Mouse (Mus musculus) testis, adult 2 months (tissue): ENCODE results near the gene Nudt13. TPM values are rescaled to one million over a fixed set of nuclear protein-coding genes. Genes with fewer than 3 reads are reported as not detected.

Experiments
- H3K27ac ChIP-seq: fragments of 200-500 bp; 2 replicates; pipeline ENCODE4 v1.5.1; 2012; ENCODE audit warnings: low read depth, low read length; ENCODE audit not compliant: control insufficient read depth, insufficient read depth
- H3K27me3 ChIP-seq: fragments of 200-500 bp; 2 replicates; pipeline ENCODE4 v1.6.1; 2012; ENCODE audit warnings: mild to moderate bottlenecking, low read length, moderate library complexity; ENCODE audit not compliant: control insufficient read depth, insufficient read depth
- H3K36me3 ChIP-seq: fragments of 200-500 bp; 2 replicates; pipeline ENCODE4 v1.6.1; 2012; ENCODE audit warnings: mild to moderate bottlenecking, low read length; ENCODE audit not compliant: control insufficient read depth, insufficient read depth
- H3K4me1 ChIP-seq: fragments of 200-500 bp; 2 replicates; pipeline ENCODE4 v1.6.1; 2012; ENCODE audit warnings: low read length; ENCODE audit not compliant: control insufficient read depth, insufficient read depth
- H3K4me3 ChIP-seq: fragments of 200-500 bp; 2 replicates; pipeline ENCODE4 v1.5.1; 2012; ENCODE audit warnings: low read depth, mild to moderate bottlenecking, low read length, moderate library complexity, mixed read lengths; ENCODE audit not compliant: control insufficient read depth
- CTCF ChIP-seq: fragments of 200-500 bp; IDR thresholded peaks from 2 replicates; pipeline ENCODE4 v1.5.1; 2012; ENCODE audit warnings: low read depth, mild to moderate bottlenecking, inconsistent platforms, low read length, moderate library complexity; ENCODE audit not compliant: control insufficient read depth, insufficient read depth, insufficient replicate concordance
- POLR2A ChIP-seq: fragments of 200-500 bp; IDR thresholded peaks from 2 replicates; pipeline ENCODE4 v1.6.1; 2012; ENCODE audit warnings: low read depth, mild to moderate bottlenecking, inconsistent platforms, low read length, moderate library complexity; ENCODE audit not compliant: control insufficient read depth
- polyA plus RNA-seq: library from polyadenylated mRNA; depleted of rRNA; stranded (reverse); fragments of >200 nt; gene quantifications from 2 replicates; pipeline ENCODE4 v1.2.3, GENCODE M21; 2012; rRNA removed

Gene Nudt13
- polyA plus RNA-seq, 1 experiment: 4.0 TPM

GRCm38 (mm10) chr14:20340149-20340548, 45.7 kb downstream of the Nudt13 start:
- H3K36me3 ChIP-seq: peaks cover 3% of the 10 kb centered on the region
- H3K27ac ChIP-seq: no peak overlapping the region
- H3K27me3 ChIP-seq: no peaks in the 10 kb centered on the region
- H3K4me3 ChIP-seq: no peak overlapping the region
- TF ChIP-seq CTCF (no peak; the same call in 1 of the 2 replicates), POLR2A (no peak)
- no peaks in the 10 kb centered on the region for H3K4me1 ChIP-seq

- H3K27ac ChIP-seq: no peak overlapping the region
- H3K4me3 ChIP-seq: no peak overlapping the region
- peaks cover 3% of the 10 kb centered on the region for H3K36me3 ChIP-seq
- H3K4me1 ChIP-seq: no peaks in the 10 kb centered on the region; the same call in 1 of the 2 replicates
- H3K27me3 ChIP-seq: no peaks in the 10 kb centered on the region
- TF ChIP-seq POLR2A (no peak), CTCF (no peak)
These were observed 46.4 kb downstream of the Nudt13 start for GRCm38 (mm10) chr14:20340866-20341265.

- Histone ChIP-seq H3K4me3 (peak overlapping the region; percentile 59), H3K36me3 (peaks cover 2% of the 10 kb centered on the region)
- no peak for TF ChIP-seq POLR2A
- no peak for TF ChIP-seq CTCF
These were observed 51.4 kb downstream of the Nudt13 start for GRCm38 (mm10) chr14:20345885-20346284.

GRCm38 (mm10) chr14:20347441-20347990, 53.0 kb downstream of the Nudt13 start:
- TF ChIP-seq CTCF (no peak), POLR2A (no peak)
- Histone ChIP-seq H3K36me3 (peaks cover 2% of the 10 kb centered on the region; the same call in 1 of the 2 replicates), H3K4me3 (peak overlapping the region; percentile 100), H3K4me1 (no peaks in the 10 kb centered on the region; the same call in 1 of the 2 replicates), H3K27ac (peak overlapping the region; percentile 97), H3K27me3 (no peaks in the 10 kb centered on the region)

More at GRCm38 (mm10) chr14:20345885-20346284, 51.4 kb downstream of the Nudt13 start:
- Histone ChIP-seq H3K27ac (no peak overlapping the region), H3K4me1 (no peaks in the 10 kb centered on the region; the same call in 1 of the 2 replicates), H3K27me3 (no peaks in the 10 kb centered on the region)

- H3K27ac ChIP-seq: peak within 1 kb of the TSS; percentile 97
- peaks cover 2% of the 10 kb centered on the region; the same call in 1 of the 2 replicates for H3K36me3 ChIP-seq
- H3K4me3 ChIP-seq: peak within 1 kb of the TSS; percentile 100
- no peaks in the 10 kb centered on the region; the same call in 1 of the 2 replicates for H3K4me1 ChIP-seq
- TF ChIP-seq POLR2A: peak; percentile 91
- no peak for TF ChIP-seq CTCF
- no peaks in the 10 kb centered on the region for H3K27me3 ChIP-seq
These were observed 53.6 kb downstream of the Nudt13 start, which contains the start of the genes Ecd and Fam149b for GRCm38 (mm10) chr14:20347991-20348541. Ecd (minus strand) TSS chr14:20348121. Fam149b (plus strand) TSS chr14:20348162.

GRCm38 (mm10) chr14:20363230-20363629, 68.7 kb downstream of the Nudt13 start:
- Histone ChIP-seq H3K4me1 (no peaks in the 10 kb centered on the region), H3K4me3 (no peak overlapping the region), H3K27me3 (no peaks in the 10 kb centered on the region), H3K27ac (no peak overlapping the region), H3K36me3 (peaks cover 4% of the 10 kb centered on the region)
- no peak for TF ChIP-seq POLR2A
- no peak for TF ChIP-seq CTCF

Other genes starting within 250 kb of the Nudt13 start
- 220 and 227 TPM in 2 replicates for gene Saysd1, start 156.2 kb upstream of the Nudt13 start, polyA plus RNA-seq
- gene Kcnk5, start 112.9 kb upstream of the Nudt13 start, polyA plus RNA-seq: 11.6 and 11.8 TPM in 2 replicates
- not detected in 2 replicates for gene Kcnk16, start 25.5 kb upstream of the Nudt13 start, polyA plus RNA-seq
- 19.4 and 19.7 TPM in 2 replicates for gene Ecd, start 53.4 kb downstream of the Nudt13 start, polyA plus RNA-seq
- gene Fam149b, start 53.5 kb downstream of the Nudt13 start, polyA plus RNA-seq: 51.2 and 54.5 TPM in 2 replicates
- 104 and 140 TPM in 2 replicates for gene Dnajc9, start 94.2 kb downstream of the Nudt13 start, polyA plus RNA-seq
- 14.2 and 14.4 TPM in 2 replicates for gene Mrps16, start 98.9 kb downstream of the Nudt13 start, polyA plus RNA-seq
- gene Cfap70, start 157.5 kb downstream of the Nudt13 start, polyA plus RNA-seq: 55.1 and 56.7 TPM in 2 replicates
- gene Anxa7, start 185.4 kb downstream of the Nudt13 start, polyA plus RNA-seq: 12.2 and 13.6 TPM in 2 replicates
- 1.7 and 2.1 TPM in 2 replicates for gene Mss51, start 202.2 kb downstream of the Nudt13 start, polyA plus RNA-seq